Mouse (Mus musculus) megakaryocyte-erythroid progenitor cell, adult 5-6 weeks (primary cell): Measurements from ENCODE around the gene Tmem87b. TPM values are rescaled to one million over a fixed set of nuclear protein-coding genes. Genes with fewer than 3 reads are reported as not detected.
A peak's percentile ranks its signal among the peaks of the same experiment; 100 is the strongest.

Experiments used
- ATAC-seq: replicated peaks from 2 replicates; pipeline ENCODE4 v1.8.0; 2016; ENCODE audit warnings: mild to moderate bottlenecking, inconsistent platforms; ENCODE audit not compliant: severe bottlenecking, poor library complexity, low FRiP score, low TSS enrichment
- total RNA-seq, 2 experiments: library from RNA; stranded (forward) in 1 of 2; stranded (reverse) in 1 of 2; fragments of 200-1000, 215-1000 nt in 1 of 2; fragments of >200 nt in 1 of 2; fragmentation: Nextera tagmentation in 1 of 2; gene quantifications; 2 replicates each; pipeline ENCODE4 v1.2.3; 2014 to 2017

The Tmem87b gene
- total RNA-seq, 2 experiments from 2014 or later = 7.7 to 16.2 TPM

DNA sequence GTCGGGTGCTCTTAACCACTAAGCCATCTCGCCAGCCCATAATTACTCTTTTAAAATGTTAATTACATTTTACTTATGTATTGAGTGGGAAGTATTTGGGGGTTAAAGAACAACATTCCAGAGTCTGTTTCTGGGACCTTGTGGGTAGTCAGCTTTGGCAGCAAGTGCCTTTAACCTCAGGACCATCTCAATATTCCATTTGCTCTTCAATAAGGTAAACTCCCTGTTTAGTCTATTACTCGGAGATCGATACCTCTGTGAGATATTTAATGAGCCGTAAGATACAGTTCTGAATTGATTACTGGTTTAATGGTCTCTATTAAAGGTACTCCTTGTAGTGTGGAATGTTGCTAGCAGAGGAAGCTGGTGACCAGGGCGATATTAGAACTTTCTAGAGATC lies 1.0 kb upstream of the Tmem87b start:
- no peak for ATAC-seq

GRCm38 (mm10) chr2:128817387-128817785 lies 532 bp upstream of the Tmem87b start:
- ATAC-seq = peak; percentile 45

DNA sequence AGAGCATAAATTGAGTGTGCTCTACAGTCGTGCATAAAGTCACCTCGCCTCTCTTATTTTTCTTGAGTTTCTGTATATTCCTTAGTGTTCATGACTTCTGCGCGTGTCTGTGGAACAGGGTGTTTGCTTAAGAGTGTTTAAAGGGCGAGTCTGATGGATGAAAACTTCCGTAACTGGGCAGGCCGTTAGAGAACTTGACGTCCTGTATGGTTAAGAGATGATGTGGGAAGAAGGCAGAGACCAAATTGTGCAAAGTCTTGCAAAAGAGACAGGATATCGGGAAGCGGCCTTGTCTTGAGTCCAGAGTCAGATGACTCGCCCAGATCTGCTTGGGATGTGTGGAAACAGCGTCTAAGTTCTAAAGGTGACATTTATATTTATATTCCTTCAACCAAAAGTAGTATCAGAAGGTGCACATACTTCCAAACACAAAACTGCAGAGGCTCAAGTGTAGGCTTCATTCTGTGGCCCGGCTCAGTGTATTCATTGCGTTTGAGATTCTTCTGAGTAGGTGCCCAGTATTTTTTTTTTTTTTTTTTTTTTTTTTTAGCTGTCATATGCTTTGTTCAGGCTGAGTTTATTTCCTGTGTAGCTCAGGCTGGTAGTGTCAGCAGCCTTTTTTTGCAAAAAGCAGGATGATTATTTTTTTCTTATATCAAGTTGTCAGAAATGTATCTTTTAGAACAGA lies 1.2 kb downstream of the Tmem87b start:
- no peak for ATAC-seq

DNA sequence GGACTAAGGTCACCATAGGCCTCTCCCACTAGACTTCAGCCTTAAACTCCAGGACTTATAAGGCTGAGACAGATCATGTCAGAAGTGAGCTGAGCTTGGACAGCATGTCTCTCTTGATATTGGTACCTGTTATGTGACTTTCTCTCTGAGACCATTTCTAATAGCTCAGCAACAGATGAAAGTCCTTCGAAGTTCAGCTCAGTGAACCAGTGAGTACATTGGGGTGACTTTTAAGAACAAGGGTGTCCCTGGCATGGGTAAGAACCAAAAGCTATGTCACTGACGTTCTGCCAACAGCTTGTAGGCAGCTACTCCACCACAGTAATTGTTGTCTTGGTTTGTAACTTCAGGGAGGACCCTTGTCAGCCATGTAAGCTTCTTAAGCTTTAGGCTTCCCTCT lies 2.7 kb downstream of the Tmem87b start:
- ATAC-seq = no peak

- ATAC-seq = no peak
These were observed 6.0 kb downstream of the Tmem87b start for GRCm38 (mm10) chr2:128823893-128824292.

- ATAC-seq = no peak
These were observed 9.9 kb downstream of the Tmem87b start for GRCm38 (mm10) chr2:128827787-128828186.

DNA sequence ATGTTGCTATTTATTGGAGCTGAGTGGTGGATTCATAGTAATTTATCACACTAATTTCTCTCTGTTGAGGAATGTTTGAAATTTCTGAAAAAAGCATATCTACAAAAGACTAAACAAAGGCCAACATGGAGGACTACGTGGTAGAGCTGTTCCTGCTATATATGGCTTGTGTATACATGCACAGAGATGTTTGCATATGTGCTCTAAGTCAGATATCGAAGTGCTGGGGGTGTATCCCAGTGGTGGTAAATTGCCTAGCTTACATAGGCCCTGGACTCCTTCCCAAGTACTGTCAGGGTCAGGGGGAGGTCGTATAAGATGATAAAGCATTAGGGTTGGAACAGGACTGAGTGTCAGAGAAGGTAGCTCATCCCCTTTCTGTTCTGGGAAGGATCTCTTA lies 14.7 kb downstream of the Tmem87b start:
- no peak for ATAC-seq

DNA sequence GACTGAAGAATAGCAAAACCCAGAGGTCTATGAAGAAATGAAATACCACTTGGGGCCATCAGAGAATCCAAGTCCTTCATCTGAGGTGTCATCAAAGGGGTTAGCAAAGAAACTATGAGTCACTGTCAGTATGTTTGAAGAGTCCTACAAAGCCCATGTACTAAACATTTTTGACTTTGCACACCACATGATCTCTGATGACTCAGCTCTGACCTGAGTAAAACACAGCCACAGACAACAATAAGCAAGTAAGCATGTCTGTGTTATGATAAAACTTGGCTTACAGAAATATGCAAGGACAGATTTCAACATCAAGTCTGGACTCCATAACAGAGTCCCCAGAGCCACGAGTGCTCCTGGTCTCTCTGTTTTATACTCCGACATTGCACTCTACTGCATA lies 15.1 kb downstream of the Tmem87b start:
- ATAC-seq = no peak

GRCm38 (mm10) chr2:128833435-128833834 lies 15.5 kb downstream of the Tmem87b start:
- no peak for ATAC-seq

GRCm38 (mm10) chr2:128837531-128837930 lies 19.6 kb downstream of the Tmem87b start:
- no peak for ATAC-seq

GRCm38 (mm10) chr2:128838611-128839010 lies 20.7 kb downstream of the Tmem87b start:
- no peak for ATAC-seq

DNA sequence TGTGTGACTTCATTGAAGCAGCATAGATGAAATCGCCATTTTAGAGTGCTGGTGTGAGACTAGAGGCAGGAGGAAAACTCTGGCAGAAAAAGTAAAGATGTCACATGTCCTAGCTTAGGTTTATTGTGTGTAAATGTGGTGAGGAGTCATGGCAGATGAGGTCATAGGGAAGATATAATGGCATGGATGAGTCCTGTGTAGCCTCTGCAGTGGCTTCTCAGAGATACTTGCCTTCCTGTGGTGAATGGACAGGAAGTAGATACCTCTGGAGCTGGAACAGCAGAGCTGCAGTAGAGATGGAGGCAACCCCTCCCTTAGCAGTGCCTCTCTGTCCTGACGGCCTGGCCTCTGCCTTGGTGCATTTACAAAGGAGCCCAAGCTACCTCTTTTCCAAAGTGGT lies 21.6 kb downstream of the Tmem87b start:
- no peak for ATAC-seq

GRCm38 (mm10) chr2:128842437-128842836 lies 24.5 kb downstream of the Tmem87b start:
- ATAC-seq = no peak

GRCm38 (mm10) chr2:128850036-128850435 lies 32.1 kb downstream of the Tmem87b start:
- no peak for ATAC-seq

DNA sequence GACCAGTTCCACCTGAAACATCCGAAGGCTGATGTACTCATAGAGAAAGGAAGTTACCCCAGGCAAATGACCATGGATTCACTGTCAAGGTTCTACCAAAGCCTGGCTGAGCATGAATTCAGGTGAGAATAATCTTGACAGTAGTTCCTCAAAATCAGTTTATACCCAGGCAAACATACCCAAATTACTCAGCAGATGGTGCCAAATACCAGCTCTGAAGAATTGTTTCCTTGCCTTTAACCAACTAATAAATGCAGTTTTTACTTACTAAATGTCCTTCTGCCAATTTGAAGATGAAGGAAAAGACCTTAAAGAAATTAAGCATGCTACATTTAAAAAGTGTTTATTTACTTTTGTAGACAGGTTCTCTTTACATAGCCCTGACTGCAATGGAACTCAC lies 38.8 kb downstream of the Tmem87b start:
- no peak for ATAC-seq

DNA sequence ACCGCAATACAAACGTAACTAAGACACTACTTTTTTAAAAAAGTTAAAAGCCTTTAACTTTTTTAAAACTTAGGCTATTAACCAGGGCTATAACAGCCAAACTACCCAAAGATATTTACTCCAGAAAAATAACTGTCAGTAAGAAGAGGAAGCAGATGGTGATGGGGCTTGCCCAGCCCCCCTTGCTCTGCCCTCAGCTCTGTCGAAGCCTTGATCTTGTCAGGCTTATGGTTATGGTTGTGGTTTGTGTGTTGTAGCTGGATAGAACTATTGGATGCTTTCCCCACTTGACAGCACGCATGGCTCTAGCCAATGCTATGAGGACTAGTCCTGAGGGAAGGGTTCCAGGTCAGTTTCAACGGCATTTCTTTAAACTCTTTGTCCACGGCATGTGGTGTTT lies 41.0 kb downstream of the Tmem87b start:
- ATAC-seq = no peak

- ATAC-seq = no peak
These were observed 41.9 kb downstream of the Tmem87b start for GRCm38 (mm10) chr2:128859861-128860260.

DNA sequence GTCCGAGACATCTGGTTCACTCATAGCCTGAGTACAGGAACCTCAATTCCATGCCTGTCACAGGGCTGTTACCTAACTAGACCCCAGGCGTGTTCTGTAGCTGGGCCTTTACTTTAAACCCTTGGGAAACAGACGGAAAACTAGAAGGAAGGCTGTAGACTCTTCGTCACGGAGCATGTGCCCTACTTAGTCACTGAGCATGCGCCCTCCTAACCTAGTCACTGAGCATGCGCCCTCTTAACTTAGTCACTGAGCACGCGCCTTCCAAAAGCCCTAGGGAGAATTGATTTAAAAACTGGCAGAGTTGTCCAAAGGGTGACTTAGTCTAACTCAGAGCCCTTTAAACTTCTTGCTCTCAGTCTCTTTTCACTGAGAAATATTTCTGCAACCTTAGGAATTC lies 44.7 kb downstream of the Tmem87b start, which contains the start of gene Fbln7:
Gene Fbln7 (plus strand): TSS at position 346 of the 400 bp plus-strand sequence.
- ATAC-seq = no peak

GRCm38 (mm10) chr2:128863777-128864331 lies 45.9 kb downstream of the Tmem87b start:
- ATAC-seq = no peak

- no peak for ATAC-seq
These were observed 47.1 kb downstream of the Tmem87b start for GRCm38 (mm10) chr2:128865061-128865460.

DNA sequence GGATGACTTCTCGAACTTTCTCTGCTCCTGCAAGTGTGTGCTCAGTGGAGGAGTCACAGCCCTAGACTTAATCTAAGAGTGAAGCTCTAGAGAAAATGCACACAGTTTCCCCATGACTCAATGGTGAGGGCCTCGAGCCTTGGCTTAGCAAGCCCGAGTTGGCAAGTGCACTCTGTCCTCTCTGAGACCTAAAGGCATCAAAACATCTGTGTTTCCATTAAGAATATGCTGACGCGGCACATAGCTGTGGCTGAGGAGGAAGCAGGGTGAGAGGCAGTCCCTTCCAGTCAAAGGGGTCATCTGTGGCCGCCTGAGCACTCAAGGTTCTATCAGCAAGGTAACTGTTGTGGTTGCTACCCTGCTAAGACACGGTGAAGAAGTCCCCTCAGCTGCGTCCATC lies 53.7 kb downstream of the Tmem87b start:
- no peak for ATAC-seq
